Mouse (Mus musculus): ENCODE data around the gene Rasl10a. TPM values are rescaled to one million over a fixed set of nuclear protein-coding genes. Genes with fewer than 3 reads are reported as not detected.
"Not testable (repeated sequence)": the region's sequence is repeated elsewhere in the genome, so short reads cannot be mapped to it uniquely, and the experiment has no call there.

Gene Rasl10a
- polyA plus RNA-seq, 1 experiment from 2014 or later = 0.25 TPM

GRCm38 (mm10) chr11:5062860-5063505 lies 5.1 kb downstream of the Rasl10a start:
- Histone ChIP-seq H3K27me3 (peaks cover 71% of the 10 kb centered on the region), H3K4me3 (replicated peaks) (no peak overlapping the region), H3K9ac (no peak overlapping the region)

GRCm38 (mm10) chr11:5063561-5064281 lies 5.8 kb downstream of the Rasl10a start:
- peaks cover 69% of the 10 kb centered on the region for H3K4me1 ChIP-seq (replicated peaks)
- 62% methylated on average over 31 of the region's 31 CpGs for WGBS (ENCODE audit: insufficient replicate concordance)
- H3K27me3 ChIP-seq = peaks cover 64% of the 10 kb centered on the region
- H3K9me3 ChIP-seq (replicated peaks) = no peaks in the 10 kb centered on the region
- H3K9ac ChIP-seq = no peak overlapping the region
- ATAC-seq (ENCODE audit: insufficient read depth) = no peak
- peaks cover 14% of the 10 kb centered on the region for H3K36me3 ChIP-seq (replicated peaks)
- H3K27ac ChIP-seq (replicated peaks) = no peak overlapping the region
- H3K4me3 ChIP-seq (replicated peaks) = peak overlapping the region; percentile 71
- H3K4me2 ChIP-seq = peak overlapping the region; percentile 99

More at GRCm38 (mm10) chr11:5062860-5063505, 5.1 kb downstream of the Rasl10a start:
- Histone ChIP-seq H3K4me2 (no peak overlapping the region), H3K9me3 (replicated peaks) (no peaks in the 10 kb centered on the region), H3K27ac (replicated peaks) (no peak overlapping the region), H3K4me1 (replicated peaks) (peaks cover 67% of the 10 kb centered on the region), H3K36me3 (replicated peaks) (peaks cover 7% of the 10 kb centered on the region)
- WGBS (ENCODE audit: insufficient replicate concordance) = 59% methylated on average over 13 of the region's 13 CpGs
- no peak for ATAC-seq (ENCODE audit: insufficient read depth)

DNA sequence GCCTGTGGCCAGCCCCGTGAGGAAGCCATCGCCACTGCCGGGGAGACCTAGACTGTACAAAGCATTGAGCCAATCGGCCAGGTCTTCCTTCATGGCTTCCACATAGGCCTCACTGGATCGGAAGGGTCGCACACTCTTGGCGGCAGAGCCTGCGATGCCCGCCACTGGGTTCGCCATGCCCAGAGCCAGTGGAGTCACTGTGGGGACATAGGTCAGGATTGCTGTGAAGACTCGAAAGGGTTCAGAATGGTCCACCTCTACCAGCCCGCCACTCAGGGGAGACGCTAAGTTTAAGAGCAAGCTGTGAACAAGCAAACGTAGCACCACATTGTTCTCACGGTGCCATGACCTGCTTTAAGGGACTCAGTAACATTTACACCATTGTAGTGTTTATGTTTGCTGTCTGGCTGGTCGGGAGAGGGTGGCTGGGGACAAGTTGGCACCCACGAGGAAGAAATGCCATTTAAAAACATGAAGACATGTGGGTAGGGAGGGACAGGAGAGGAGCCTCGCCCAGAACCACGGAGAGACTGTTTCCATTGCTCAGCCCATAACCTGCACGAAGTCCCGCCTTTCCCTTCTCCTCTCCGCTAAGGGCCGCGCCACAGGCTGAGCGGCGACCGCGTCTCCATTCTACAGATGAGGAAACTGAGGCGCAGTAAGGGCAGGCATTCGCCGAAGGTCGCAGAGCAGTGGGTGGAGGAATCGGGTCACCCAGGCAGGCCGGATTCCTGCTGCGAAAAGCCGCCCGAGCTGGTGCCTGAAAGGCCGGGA lies 6.5 kb downstream of the Rasl10a start:
- Histone ChIP-seq H3K4me2 (peak overlapping the region; percentile 99), H3K9ac (peak overlapping the region; percentile 63), H3K4me1 (replicated peaks) (peaks cover 70% of the 10 kb centered on the region), H3K9me3 (replicated peaks) (no peaks in the 10 kb centered on the region), H3K36me3 (replicated peaks) (peaks cover 22% of the 10 kb centered on the region), H3K27ac (replicated peaks) (0 out of 2 replicates have a peak overlapping the region, but pooled peaks have one; percentile 19), H3K4me3 (replicated peaks) (peak overlapping the region; percentile 71), H3K27me3 (peaks cover 56% of the 10 kb centered on the region)
- peak; percentile 8; the same call in 1 of the 2 replicates for ATAC-seq (ENCODE audit: insufficient read depth)
- WGBS (ENCODE audit: insufficient replicate concordance) = 18% methylated on average over 38 of the region's 38 CpGs

DNA sequence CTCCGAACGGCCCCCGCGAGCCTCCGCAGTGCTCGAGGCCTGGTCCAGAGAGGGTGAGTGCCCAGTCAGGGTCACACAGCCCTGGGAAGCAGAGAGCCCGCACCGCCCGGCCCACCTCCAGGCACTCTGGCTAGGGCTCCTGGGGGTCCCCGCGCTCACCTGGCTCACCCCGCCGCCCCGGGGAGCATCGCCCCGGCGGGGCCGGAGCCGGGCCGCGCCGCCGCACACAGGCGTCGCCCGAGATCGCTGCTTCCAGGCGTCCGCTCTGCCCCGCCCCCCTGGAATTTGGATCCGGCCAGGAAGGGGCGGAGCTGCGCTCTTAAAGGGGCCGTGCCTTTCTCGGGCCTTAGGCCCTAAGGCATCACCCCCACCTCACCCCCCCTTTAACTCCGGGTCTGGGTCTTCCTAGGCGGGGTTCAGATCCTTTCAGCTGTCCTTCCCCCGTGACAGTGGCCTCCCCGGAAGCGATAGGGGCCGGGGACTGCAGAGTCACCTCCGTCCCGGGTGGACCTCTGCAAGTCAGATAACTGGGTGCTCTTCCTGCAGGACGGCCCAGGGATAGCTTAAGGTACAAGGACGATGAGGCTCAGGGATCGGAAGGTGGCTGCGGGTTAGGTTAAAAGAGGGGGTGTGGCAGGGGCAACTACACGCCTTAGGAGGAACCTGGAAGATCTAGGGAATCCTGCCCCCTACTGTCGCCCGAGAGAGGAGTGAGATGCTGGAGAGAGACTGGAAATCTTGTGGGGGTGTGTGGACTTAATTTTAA lies 7.3 kb downstream of the Rasl10a start, which contains the start of gene Gas2l1:
Gas2l1 (minus strand) TSS at position 272 of the 766 bp plus-strand sequence.
- H3K36me3 ChIP-seq (replicated peaks) = peaks cover 28% of the 10 kb centered on the region

GRCm38 (mm10) chr11:5067063-5067462 lies 9.1 kb downstream of the Rasl10a start:
- H3K4me1 ChIP-seq (replicated peaks) = peaks cover 54% of the 10 kb centered on the region
- no peaks in the 10 kb centered on the region for H3K9me3 ChIP-seq (replicated peaks)
- peaks cover 30% of the 10 kb centered on the region for H3K27me3 ChIP-seq
- H3K4me2 ChIP-seq = no peak overlapping the region
- H3K36me3 ChIP-seq (replicated peaks) = peaks cover 46% of the 10 kb centered on the region
- no peak for ATAC-seq (ENCODE audit: insufficient read depth)
- no peak overlapping the region for H3K4me3 ChIP-seq (replicated peaks)
- no peak overlapping the region for H3K27ac ChIP-seq (replicated peaks)
- no peak overlapping the region for H3K9ac ChIP-seq

More for the DNA sequence above, 7.3 kb downstream of the Rasl10a start, which contains the start of gene Gas2l1:
- Histone ChIP-seq H3K4me3 (replicated peaks) (peak within 1 kb of the TSS; percentile 71), H3K9me3 (replicated peaks) (no peaks in the 10 kb centered on the region), H3K4me2 (peak within 1 kb of the TSS; percentile 99), H3K9ac (peak within 1 kb of the TSS; percentile 63), H3K27me3 (peaks cover 49% of the 10 kb centered on the region), H3K27ac (replicated peaks) (peak within 1 kb of the TSS; percentile 57; the same call in 1 of the 2 replicates), H3K4me1 (replicated peaks) (peaks cover 66% of the 10 kb centered on the region)
- WGBS (ENCODE audit: insufficient replicate concordance) = under 1% methylated on average over 49 of the region's 50 CpGs
- ATAC-seq (ENCODE audit: insufficient read depth) = peak; percentile 77

- WGBS (ENCODE audit: insufficient replicate concordance) = 53% methylated on average over 9 of the region's 9 CpGs
- ATAC-seq (ENCODE audit: insufficient read depth) = no peak
- Histone ChIP-seq H3K27ac (replicated peaks) (0 out of 2 replicates have a peak overlapping the region, but pooled peaks have one; percentile 45), H3K27me3 (peaks cover 18% of the 10 kb centered on the region), H3K4me1 (replicated peaks) (peaks cover 43% of the 10 kb centered on the region), H3K36me3 (replicated peaks) (peaks cover 59% of the 10 kb centered on the region), H3K4me3 (replicated peaks) (no peak overlapping the region), H3K4me2 (no peak overlapping the region), H3K9ac (no peak overlapping the region), H3K9me3 (replicated peaks) (no peaks in the 10 kb centered on the region)
Measured at GRCm38 (mm10) chr11:5068126-5068971, 10.4 kb downstream of the Rasl10a start.

- 65% methylated on average over 4 of the region's 4 CpGs for WGBS (ENCODE audit: insufficient replicate concordance)
- no peak overlapping the region for H3K9ac ChIP-seq
- H3K4me2 ChIP-seq = no peak overlapping the region
- ATAC-seq (ENCODE audit: insufficient read depth) = no peak
- peaks cover 90% of the 10 kb centered on the region for H3K36me3 ChIP-seq (replicated peaks)
- H3K4me3 ChIP-seq (replicated peaks) = no peak overlapping the region
- no peaks in the 10 kb centered on the region for H3K4me1 ChIP-seq (replicated peaks)
- no peaks in the 10 kb centered on the region for H3K27me3 ChIP-seq
- H3K27ac ChIP-seq (replicated peaks) = no peak overlapping the region
- no peaks in the 10 kb centered on the region for H3K9me3 ChIP-seq (replicated peaks)
Measured at GRCm38 (mm10) chr11:5074882-5075281, 17.0 kb downstream of the Rasl10a start.

- Histone ChIP-seq H3K36me3 (replicated peaks) (peaks cover 90% of the 10 kb centered on the region), H3K4me2 (no peak overlapping the region), H3K9ac (no peak overlapping the region), H3K27ac (replicated peaks) (no peak overlapping the region), H3K9me3 (replicated peaks) (no peaks in the 10 kb centered on the region), H3K27me3 (no peaks in the 10 kb centered on the region), H3K4me1 (replicated peaks) (no peaks in the 10 kb centered on the region), H3K4me3 (replicated peaks) (no peak overlapping the region)
- ATAC-seq (ENCODE audit: insufficient read depth) = no peak
Measured at GRCm38 (mm10) chr11:5075760-5076159, 17.8 kb downstream of the Rasl10a start.

GRCm38 (mm10) chr11:5076843-5077242 lies 18.9 kb downstream of the Rasl10a start:
- peaks cover 86% of the 10 kb centered on the region for H3K36me3 ChIP-seq (replicated peaks)
- H3K27ac ChIP-seq (replicated peaks); H3K9me3 ChIP-seq (replicated peaks); H3K9ac ChIP-seq; H3K4me3 ChIP-seq (replicated peaks); H3K4me2 ChIP-seq; H3K4me1 ChIP-seq (replicated peaks); ATAC-seq (ENCODE audit: insufficient read depth); H3K27me3 ChIP-seq: not testable (repeated sequence)
- WGBS (ENCODE audit: insufficient replicate concordance) = 81% methylated on average over 4 of the region's 5 CpGs

DNA sequence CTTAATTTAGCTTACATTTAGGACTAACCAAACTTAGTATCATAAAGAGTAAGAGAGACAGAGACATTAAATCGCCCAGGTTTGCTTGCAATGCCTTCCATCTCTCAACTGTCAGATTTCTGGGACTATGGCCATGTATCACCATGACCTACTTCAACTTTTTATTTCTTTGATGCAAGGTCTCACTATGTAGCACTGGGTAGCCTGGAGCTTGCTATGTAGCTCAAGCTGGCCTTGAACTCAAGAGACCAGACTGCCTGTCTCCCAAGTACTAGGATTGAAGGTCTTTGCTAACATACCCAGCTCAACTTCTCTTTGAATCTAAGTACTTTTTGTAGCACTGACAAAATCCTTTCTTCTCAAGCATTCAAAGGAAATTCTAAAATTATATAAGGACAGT lies 31.2 kb downstream of the Rasl10a start:
- Histone ChIP-seq H3K27ac (replicated peaks) (no peak overlapping the region), H3K4me3 (replicated peaks) (no peak overlapping the region), H3K9ac (no peak overlapping the region), H3K4me2 (no peak overlapping the region), H3K27me3 (no peaks in the 10 kb centered on the region), H3K9me3 (replicated peaks) (no peaks in the 10 kb centered on the region), H3K36me3 (replicated peaks) (peaks cover 95% of the 10 kb centered on the region), H3K4me1 (replicated peaks) (0 out of 2 replicates have a peak, but pooled peaks cover 6% of the 10 kb centered on the region)
- ATAC-seq (ENCODE audit: insufficient read depth) = no peak
- 93% methylated on average over 1 of the region's 1 CpGs for WGBS (ENCODE audit: insufficient replicate concordance)

Data from liver, embryonic 15.5 days (tissue).